Mouse (Mus musculus) layer of hippocampus, adult 8-10 months (tissue): ENCODE results near the gene Lgals9. TPM values are rescaled to one million over a fixed set of nuclear protein-coding genes. Genes with fewer than 3 reads are reported as not detected.
A peak's percentile ranks its signal among the peaks of the same experiment; 100 is the strongest.

Experiments
- DNase-seq, 2 experiments: peaks; one replicate each; pipeline ENCODE4 v3.0.0; 2022; ENCODE audit warnings: low spot score in 2 of 2
- total RNA-seq, 4 experiments: library from RNA; stranded (reverse); gene quantifications; 2 replicates each; pipeline ENCODE4 v1.2.4; 2022

Gene Lgals9
- total RNA-seq, 4 experiments from 2014 or later: 3.7 to 18.7 (median 8.7) TPM

GRCm38 (mm10) chr11:78978176-78979019, 6.3 kb downstream of the Lgals9 start:
- no peak for DNase-seq

- DNase-seq: no peak
These were observed 7.8 kb downstream of the Lgals9 start for GRCm38 (mm10) chr11:78976731-78977510.

GRCm38 (mm10) chr11:78973381-78974150, 11.2 kb downstream of the Lgals9 start:
- peak; percentile 30 to 33 for DNase-seq

- DNase-seq: no peak
These were observed 11.9 kb downstream of the Lgals9 start for GRCm38 (mm10) chr11:78972811-78973351.

DNA sequence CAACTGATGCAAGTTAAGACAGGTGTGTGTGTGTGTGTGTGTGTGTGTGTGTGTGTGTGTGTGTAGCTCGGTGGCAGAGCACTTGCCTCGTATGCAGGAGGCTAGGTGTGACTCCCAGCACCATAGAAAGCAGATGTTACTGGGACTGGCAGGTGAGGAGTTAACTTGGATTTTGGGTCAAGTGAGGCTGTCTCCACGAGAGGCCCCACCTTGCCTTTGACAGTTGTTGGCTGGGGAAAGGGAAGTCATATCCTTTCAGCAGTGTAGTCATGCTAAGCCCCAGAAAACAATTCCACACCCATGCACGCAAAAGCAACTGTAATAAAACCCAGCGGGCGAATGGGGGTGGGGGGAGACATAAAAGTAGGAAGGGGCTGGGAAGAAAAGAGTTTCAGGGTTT, 12.4 kb downstream of the Lgals9 start:
- DNase-seq: no peak

DNA sequence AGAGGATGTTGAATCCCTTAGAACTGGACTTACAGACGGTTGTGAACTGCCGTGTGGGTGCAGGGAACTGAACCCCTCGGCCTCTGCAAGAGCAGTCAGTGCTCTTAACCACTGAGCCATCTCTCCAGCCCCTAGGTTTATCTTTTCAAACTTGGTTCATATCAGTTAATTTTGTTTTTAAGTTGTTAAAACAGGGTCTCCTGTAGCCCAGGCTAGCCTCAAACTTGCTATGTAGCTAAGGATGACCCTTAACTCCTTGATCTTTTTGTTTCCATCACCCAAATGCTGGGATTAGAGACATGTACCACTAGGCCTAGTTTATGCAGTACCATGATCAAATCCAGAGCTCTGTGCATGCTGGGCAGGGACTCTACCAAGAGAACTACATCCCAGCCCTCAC, 13.0 kb downstream of the Lgals9 start:
- DNase-seq: no peak

DNA sequence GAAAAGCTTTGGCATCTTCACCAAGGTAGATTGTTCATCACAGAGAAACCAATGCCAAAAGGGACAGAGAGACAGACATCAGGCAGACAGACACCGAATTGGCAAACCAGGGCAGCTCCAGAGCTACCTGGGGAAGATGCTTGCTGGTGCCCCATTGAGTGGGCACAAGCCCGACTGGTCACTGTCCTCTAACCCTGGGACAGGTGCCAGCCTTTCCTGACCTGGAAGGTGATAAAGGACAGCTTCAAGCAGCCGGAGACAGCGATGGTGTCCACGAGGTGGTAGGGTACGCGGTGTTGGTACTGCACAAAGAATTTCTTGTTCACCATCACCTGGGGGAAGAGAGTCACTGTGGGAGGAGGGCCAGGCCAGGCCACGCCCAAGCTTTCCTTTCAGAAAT, 13.7 kb downstream of the Lgals9 start:
- no peak for DNase-seq

- no peak for DNase-seq
These were observed 16.6 kb downstream of the Lgals9 start for GRCm38 (mm10) chr11:78968121-78968520.

GRCm38 (mm10) chr11:78967371-78967770, 17.4 kb downstream of the Lgals9 start:
- DNase-seq: peak in 1 of 2 experiments; percentile 39

GRCm38 (mm10) chr11:78961221-78961620, 23.5 kb downstream of the Lgals9 start:
- DNase-seq: no peak

DNA sequence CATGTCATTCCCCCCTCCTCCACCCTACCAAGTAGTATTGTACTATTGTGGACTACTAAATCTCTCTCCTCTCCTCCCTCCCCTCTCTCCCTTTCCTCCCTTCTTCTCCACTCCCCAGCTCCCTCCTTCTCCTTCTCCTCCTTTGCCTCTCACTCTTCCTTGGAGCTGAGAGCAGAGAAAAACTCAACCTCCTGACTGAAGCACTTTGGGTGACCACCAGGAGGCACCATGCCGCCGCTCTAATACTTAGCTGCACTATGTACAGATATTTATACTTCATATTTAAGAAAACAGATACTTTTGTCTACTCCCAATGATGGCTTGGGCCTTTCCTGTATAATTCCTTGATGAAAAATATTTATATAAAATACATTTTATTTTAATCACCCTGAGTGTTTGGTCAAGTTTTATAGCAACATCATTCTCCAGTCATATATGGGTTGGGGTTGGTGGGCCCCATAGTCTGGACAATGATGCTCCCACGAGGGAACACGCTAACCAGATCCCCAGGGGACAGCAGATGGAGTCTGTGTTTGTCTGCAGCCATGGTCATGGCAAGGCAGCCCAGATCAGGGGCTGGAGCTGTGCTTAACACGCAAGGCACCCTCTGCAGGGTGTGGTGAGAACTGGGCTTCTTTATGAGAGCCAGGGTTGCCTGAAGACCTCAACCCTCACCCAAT, 24.8 kb downstream of the Lgals9 start:
- DNase-seq: peak in 1 of 2 experiments; percentile 28

GRCm38 (mm10) chr11:78959367-78959766, 25.4 kb downstream of the Lgals9 start:
- DNase-seq: no peak

- DNase-seq: peak; percentile 65 to 91
These were observed 28.5 kb downstream of the Lgals9 start for GRCm38 (mm10) chr11:78956260-78956659.

GRCm38 (mm10) chr11:78952467-78952866, 32.3 kb downstream of the Lgals9 start:
- DNase-seq: no peak

- DNase-seq: no peak
These were observed 34.4 kb downstream of the Lgals9 start for GRCm38 (mm10) chr11:78950365-78950764.

DNA sequence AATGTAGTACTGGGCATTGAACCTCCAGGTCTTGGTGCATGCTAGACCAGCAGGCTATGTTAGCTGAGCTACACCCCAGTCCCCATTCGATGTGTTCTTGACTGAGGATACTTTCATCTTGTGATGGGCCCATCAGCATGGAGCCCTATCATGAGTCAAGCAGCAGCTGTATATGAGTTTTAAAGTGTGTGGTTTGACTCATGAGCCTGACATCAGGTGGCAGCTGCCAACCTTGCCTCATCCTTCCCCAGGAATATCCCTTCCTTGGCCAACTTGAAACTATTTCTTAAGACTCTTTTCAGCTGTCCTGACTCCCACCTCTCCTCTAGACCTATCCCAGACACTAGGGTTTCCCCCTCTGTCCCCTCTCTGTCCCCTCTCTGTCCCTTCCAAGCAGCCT, 41.7 kb downstream of the Lgals9 start:
- no peak for DNase-seq

DNA sequence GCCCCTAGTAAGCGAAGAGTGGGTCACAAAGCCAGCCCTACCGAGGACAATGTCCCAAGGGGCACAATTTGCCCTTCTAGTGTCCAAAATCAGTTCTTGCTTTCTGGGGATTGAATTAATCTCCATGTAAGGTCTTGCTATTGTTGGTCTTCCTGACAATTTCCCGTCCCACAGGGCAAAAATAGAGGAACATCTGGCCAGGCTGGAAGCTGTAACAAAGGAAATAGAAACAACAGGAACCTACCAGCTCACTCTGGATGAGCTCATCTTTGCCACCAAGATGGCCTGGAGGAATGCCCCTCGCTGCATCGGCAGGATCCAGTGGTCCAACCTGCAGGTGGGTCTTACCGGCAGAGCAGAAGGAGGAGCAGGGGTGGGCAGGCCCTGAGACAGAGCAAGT, 49.6 kb downstream of the Lgals9 start:
- DNase-seq: no peak

- no peak for DNase-seq
These were observed 50.0 kb downstream of the Lgals9 start for GRCm38 (mm10) chr11:78934727-78935126.

DNA sequence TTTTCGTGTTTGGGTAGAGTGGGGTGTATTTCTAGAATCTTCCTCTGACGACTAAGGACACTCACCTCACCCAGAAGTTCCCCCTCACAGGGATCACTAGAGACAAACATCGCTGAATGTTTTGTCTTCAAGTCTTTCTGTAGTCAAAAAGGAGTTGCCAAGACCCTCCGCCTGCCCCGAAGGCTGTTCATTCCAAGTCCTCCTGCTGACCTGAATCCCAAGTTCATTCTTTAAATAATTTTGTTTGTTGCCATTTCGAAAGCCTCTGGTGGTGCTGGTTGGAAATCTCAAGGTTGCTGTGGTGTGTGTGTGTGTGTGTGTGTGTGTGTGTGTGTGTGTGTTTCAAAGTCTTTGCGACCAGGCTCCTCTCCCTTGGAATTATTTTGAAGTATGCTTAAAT, 50.4 kb downstream of the Lgals9 start:
- no peak for DNase-seq

DNA sequence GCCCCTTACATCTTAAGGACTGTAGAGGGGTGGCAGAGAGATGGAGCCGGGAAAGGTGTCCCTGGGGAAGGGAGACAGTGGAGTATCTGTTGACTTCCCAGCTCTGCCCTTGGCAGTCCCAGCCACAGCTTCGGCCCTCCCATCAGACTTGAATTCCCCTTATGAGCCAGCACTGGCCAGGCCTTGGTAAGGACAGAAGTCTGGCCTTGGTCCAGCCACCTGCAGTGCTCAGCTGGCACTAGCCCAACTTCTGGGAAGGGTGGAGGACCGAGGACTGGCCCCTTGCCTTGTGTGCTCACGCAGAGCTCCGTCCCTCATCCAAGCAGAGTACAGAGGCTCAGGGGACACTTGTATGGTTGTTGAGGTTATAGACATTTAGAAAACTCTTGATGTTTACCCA, 55.4 kb downstream of the Lgals9 start:
- DNase-seq: peak in 1 of 2 experiments; percentile 28

DNA sequence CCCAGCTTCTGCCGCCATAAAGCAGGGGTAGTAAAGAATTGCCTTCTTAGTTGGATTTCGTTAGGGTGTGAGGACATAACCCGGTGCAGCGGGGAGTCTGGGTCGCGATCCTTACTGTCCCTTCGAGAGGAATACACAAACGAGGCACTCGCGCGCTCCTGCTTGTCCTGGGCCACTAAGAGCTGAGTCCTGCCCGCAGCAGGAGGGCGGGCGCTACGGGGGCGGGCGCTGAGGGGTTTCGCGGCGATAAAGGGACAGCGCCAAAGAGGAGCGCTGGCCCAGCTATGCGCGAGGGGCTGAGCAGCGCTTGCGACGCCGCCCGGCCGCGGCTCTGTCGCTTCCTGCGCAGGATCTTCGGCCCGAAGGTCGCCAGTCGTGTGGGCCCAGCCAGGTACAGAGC, 59.8 kb downstream of the Lgals9 start:
- no peak for DNase-seq
